Mouse (Mus musculus): ENCODE measurements around the gene Kctd14.
A peak's percentile ranks its signal among the peaks of the same experiment; 100 is the strongest.

GRCm38 (mm10) chr7:97424621-97425245 lies 26.4 kb upstream of the Kctd14 start:
- no peak for TF ChIP-seq POLR2A (IDR thresholded peaks at IDR 0.05; ENCODE audit: extremely low read depth, insufficient read depth, low read length)
- TF ChIP-seq CTCF (IDR thresholded peaks at IDR 0.05; ENCODE audit: low read depth, low read length), result peak; percentile 92
